Mouse (Mus musculus): ENCODE measurements around the gene Slc26a1.
"Not testable (repeated sequence)": the region's sequence is repeated elsewhere in the genome, so short reads cannot be mapped to it uniquely, and the experiment has no call there.

Gene Slc26a1

GRCm38 (mm10) chr5:108655891-108656650 is 19.3 kb downstream of the Slc26a1 start:
- DNase-seq (ENCODE audit: low read depth, low spot score), result no peak

- DNase-seq (ENCODE audit: low read depth, low spot score), result no peak
Observed at GRCm38 (mm10) chr5:108655381-108655780, 20.0 kb downstream of the Slc26a1 start.

GRCm38 (mm10) chr5:108654444-108654990 is 20.9 kb downstream of the Slc26a1 start:
- DNase-seq (ENCODE audit: low read depth, low spot score), result no peak

GRCm38 (mm10) chr5:108653341-108653740 is 22.0 kb downstream of the Slc26a1 start:
- DNase-seq (ENCODE audit: low read depth, low spot score), result no peak

- peak; percentile 67 for DNase-seq (ENCODE audit: low read depth, low spot score)
Observed at GRCm38 (mm10) chr5:108651823-108652222, 23.5 kb downstream of the Slc26a1 start.

GRCm38 (mm10) chr5:108651136-108651720 is 24.1 kb downstream of the Slc26a1 start:
- no peak for DNase-seq (ENCODE audit: low read depth, low spot score)

- no peak for DNase-seq (ENCODE audit: low read depth, low spot score)
Observed at GRCm38 (mm10) chr5:108650341-108650740, 25.0 kb downstream of the Slc26a1 start.

GRCm38 (mm10) chr5:108648937-108649576 is 26.3 kb downstream of the Slc26a1 start:
- no peak for DNase-seq (ENCODE audit: low read depth, low spot score)

- DNase-seq (ENCODE audit: low read depth, low spot score), result no peak
Observed at GRCm38 (mm10) chr5:108647820-108648465, 27.4 kb downstream of the Slc26a1 start.

- no peak for DNase-seq (ENCODE audit: low read depth, low spot score)
Observed at GRCm38 (mm10) chr5:108647311-108647710, 28.1 kb downstream of the Slc26a1 start.

GRCm38 (mm10) chr5:108646343-108646660 is 29.1 kb downstream of the Slc26a1 start:
- DNase-seq (ENCODE audit: low read depth, low spot score), result no peak

GRCm38 (mm10) chr5:108645651-108646342 is 29.6 kb downstream of the Slc26a1 start:
- no peak for DNase-seq (ENCODE audit: low read depth, low spot score)

GRCm38 (mm10) chr5:108643674-108644073 is 31.7 kb downstream of the Slc26a1 start:
- no peak for DNase-seq (ENCODE audit: low read depth, low spot score)

- DNase-seq (ENCODE audit: low read depth, low spot score), result no peak
Observed at GRCm38 (mm10) chr5:108636172-108636571, 39.2 kb downstream of the Slc26a1 start.

GRCm38 (mm10) chr5:108634088-108634487 is 41.3 kb downstream of the Slc26a1 start:
- DNase-seq (ENCODE audit: low read depth, low spot score), result not testable (repeated sequence)

- DNase-seq (ENCODE audit: low read depth, low spot score), result no peak
Observed at GRCm38 (mm10) chr5:108633676-108634075, 41.7 kb downstream of the Slc26a1 start.

GRCm38 (mm10) chr5:108629634-108630483 is 45.5 kb downstream of the Slc26a1 start, which contains the start of the genes Gak and Tmem175:
Gene Gak (minus strand): TSS chr5:108629755.
Gene Tmem175 (plus strand): TSS chr5:108629770.
- peak; percentile 98 for DNase-seq (ENCODE audit: low read depth, low spot score)

- peak; percentile 36 for DNase-seq (ENCODE audit: low read depth, low spot score)
Observed at GRCm38 (mm10) chr5:108628891-108629633, 46.3 kb downstream of the Slc26a1 start.

- no peak for DNase-seq (ENCODE audit: low read depth, low spot score)
Observed at GRCm38 (mm10) chr5:108626050-108626660, 49.2 kb downstream of the Slc26a1 start.
